Mouse (Mus musculus): ENCODE measurements around the gene Phf1.

DNA sequence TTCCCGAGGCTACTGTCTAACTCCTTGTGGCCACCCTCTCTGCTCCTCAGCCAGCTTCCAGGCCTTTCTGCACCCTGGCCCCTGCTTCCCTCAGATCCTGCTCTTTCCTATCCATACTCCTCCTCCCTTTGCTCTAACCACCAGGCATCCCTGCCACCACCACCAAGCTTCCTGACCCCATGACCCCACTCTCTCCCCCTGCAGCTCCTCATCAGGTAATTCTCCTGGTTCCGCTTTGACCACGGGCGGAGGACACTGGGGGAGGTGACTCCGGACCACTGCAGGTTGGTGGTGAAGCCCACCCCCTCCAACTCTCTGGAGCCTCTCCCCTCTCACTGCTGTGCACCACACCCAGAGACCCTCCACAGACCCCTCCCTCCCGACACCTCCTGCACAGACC is 34.6 kb downstream of the Phf1 start:
- TF ChIP-seq CTCF (IDR thresholded peaks at IDR 0.05; ENCODE audit: extremely low read depth, insufficient read length, insufficient replicate concordance, low read depth, low read length) (no peak), POLR2A (IDR thresholded peaks at IDR 0.05; ENCODE audit: low read depth, low read length) (no peak)
